Mouse (Mus musculus) liver, embryonic 13.5 days (tissue): ENCODE data around the gene Tnrc18. TPM values are rescaled to one million over a fixed set of nuclear protein-coding genes. Genes with fewer than 3 reads are reported as not detected.
A peak's percentile ranks its signal among the peaks of the same experiment; 100 is the strongest.

Source experiments
- ATAC-seq: fragments of 200-750 bp; cut with Nextera tagmentation; 2 replicates; pipeline ENCODE4 v1.8.0; 2017; ENCODE audit warnings: low read depth, mild to moderate bottlenecking, moderate number of reproducible peaks, moderate library complexity
- DNase-seq: peaks from one replicate; pipeline ENCODE4 v3.0.0; 2022
- H3K27ac ChIP-seq: fragments of 300-500 bp; sonication (generic); 2 replicates; pipeline ENCODE4 v1.5.1; 2015; ENCODE audit warnings: moderate library complexity, mild to moderate bottlenecking, inconsistent platforms
- H3K27me3 ChIP-seq: fragments of 300-500 bp; sonication (generic); 2 replicates; pipeline ENCODE4 v1.6.1; 2015; ENCODE audit warnings: mild to moderate bottlenecking, inconsistent platforms
- H3K36me3 ChIP-seq: fragments of 300-500 bp; sonication (generic); 2 replicates; pipeline ENCODE4 v1.6.1; 2015; ENCODE audit warnings: mild to moderate bottlenecking, inconsistent platforms
- H3K4me1 ChIP-seq: fragments of 300-500 bp; sonication (generic); replicated peaks from 2 replicates; pipeline ENCODE4 v1.6.1; 2015; ENCODE audit warnings: inconsistent platforms
- H3K4me2 ChIP-seq: fragments of 300-500 bp; sonication (generic); 2 replicates; pipeline ENCODE4 v1.6.1; 2015; ENCODE audit warnings: inconsistent platforms, mild to moderate bottlenecking, moderate library complexity
- H3K4me3 ChIP-seq: fragments of 300-500 bp; sonication (generic); replicated peaks from 2 replicates; pipeline ENCODE4 v1.5.1; 2015; ENCODE audit warnings: mild to moderate bottlenecking, inconsistent platforms
- H3K9ac ChIP-seq: fragments of 300-500 bp; sonication (generic); 2 replicates; pipeline ENCODE4 v1.6.1; 2015; ENCODE audit warnings: mild to moderate bottlenecking, inconsistent platforms
- H3K9me3 ChIP-seq: fragments of 300-500 bp; sonication (generic); replicated peaks from 2 replicates; pipeline ENCODE4 v1.6.1; 2016; ENCODE audit warnings: inconsistent platforms
- WGBS: fragments of 180-500 bp; shearing (Covaris S2); methylation state at CpG from one replicate; pipeline ENCODE4 v1.1.7; 2015; ENCODE audit not compliant: insufficient replicate concordance; 5-methylcytosine and 5-hydroxymethylcytosine counted together
- polyA plus RNA-seq: library from polyadenylated mRNA; unstranded; fragments of >200 nt; fragmentation: Nextera tagmentation; extraction: Ambion mirVana; gene quantifications from 2 replicates; pipeline ENCODE4 v1.2.1, GENCODE M21; 2015

The Tnrc18 gene
- polyA plus RNA-seq, 1 experiment from 2014 or later: 2.4 TPM

GRCm38 (mm10) chr5:142821974-142822285, 4.5 kb upstream of the Tnrc18 start:
- peak overlapping the region; percentile 68 for H3K4me2 ChIP-seq
- no peaks in the 10 kb centered on the region for H3K9me3 ChIP-seq
- DNase-seq (no peak), ATAC-seq (no peak; the same call in 1 of the 2 replicates)
- peaks cover 97% of the 10 kb centered on the region for H3K27me3 ChIP-seq
- H3K27ac ChIP-seq: peak overlapping the region; percentile 88
- H3K4me1 ChIP-seq: peaks cover 53% of the 10 kb centered on the region
- peak overlapping the region; percentile 70 for H3K9ac ChIP-seq
- H3K4me3 ChIP-seq: peak overlapping the region; percentile 64
- no peaks in the 10 kb centered on the region for H3K36me3 ChIP-seq
- under 1% methylated on average over 9 of the region's 9 CpGs for WGBS

GRCm38 (mm10) chr5:142821266-142821973, 4.0 kb upstream of the Tnrc18 start:
- no peak for DNase-seq
- H3K4me1 ChIP-seq: peaks cover 53% of the 10 kb centered on the region
- ATAC-seq: peak; percentile 30
- H3K4me2 ChIP-seq: peak overlapping the region; percentile 68
- no peaks in the 10 kb centered on the region for H3K9me3 ChIP-seq
- under 1% methylated on average over 36 of the region's 36 CpGs for WGBS
- H3K27me3 ChIP-seq: peaks cover 100% of the 10 kb centered on the region
- H3K9ac ChIP-seq: peak overlapping the region; percentile 70
- H3K36me3 ChIP-seq: no peaks in the 10 kb centered on the region
- H3K27ac ChIP-seq: peak overlapping the region; percentile 88
- peak overlapping the region; percentile 64 for H3K4me3 ChIP-seq

- no peaks in the 10 kb centered on the region for H3K9me3 ChIP-seq
- peak overlapping the region; percentile 64 for H3K4me3 ChIP-seq
- peak overlapping the region; percentile 68 for H3K4me2 ChIP-seq
- peaks cover 55% of the 10 kb centered on the region for H3K4me1 ChIP-seq
- no peak for DNase-seq
- no peaks in the 10 kb centered on the region for H3K36me3 ChIP-seq
- H3K9ac ChIP-seq: peak overlapping the region; percentile 70
- peaks cover 100% of the 10 kb centered on the region for H3K27me3 ChIP-seq
- under 1% methylated on average over 53 of the region's 53 CpGs for WGBS
- no peak for ATAC-seq
- H3K27ac ChIP-seq: peak overlapping the region; percentile 88
Observed at GRCm38 (mm10) chr5:142820276-142821265, 3.1 kb upstream of the Tnrc18 start.

- Histone ChIP-seq H3K9me3 (no peaks in the 10 kb centered on the region), H3K4me3 (peak overlapping the region; percentile 64), H3K9ac (peak overlapping the region; percentile 70), H3K27me3 (peaks cover 100% of the 10 kb centered on the region), H3K4me1 (peaks cover 58% of the 10 kb centered on the region), H3K4me2 (peak overlapping the region; percentile 68), H3K36me3 (no peaks in the 10 kb centered on the region), H3K27ac (peak overlapping the region; percentile 88)
- 2% methylated on average over 36 of the region's 36 CpGs for WGBS
- ATAC-seq (no peak), DNase-seq (no peak)
Observed at GRCm38 (mm10) chr5:142819385-142820275, 2.2 kb upstream of the Tnrc18 start.

GRCm38 (mm10) chr5:142818435-142819360, 1.2 kb upstream of the Tnrc18 start:
- Histone ChIP-seq H3K4me2 (peak overlapping the region; percentile 68), H3K4me1 (peaks cover 55% of the 10 kb centered on the region), H3K9ac (peak overlapping the region; percentile 70), H3K27me3 (peaks cover 100% of the 10 kb centered on the region), H3K27ac (peak overlapping the region; percentile 88), H3K36me3 (no peaks in the 10 kb centered on the region), H3K9me3 (no peaks in the 10 kb centered on the region), H3K4me3 (peak overlapping the region; percentile 64)
- under 1% methylated on average over 41 of the region's 43 CpGs for WGBS
- DNase-seq (no peak), ATAC-seq (no peak)

- no peak for ATAC-seq
- H3K4me2 ChIP-seq: peak overlapping the region; percentile 68
- peak overlapping the region; percentile 64 for H3K4me3 ChIP-seq
- DNase-seq: no peak
- H3K27ac ChIP-seq: peak overlapping the region; percentile 91
- peak overlapping the region; percentile 77 for H3K9ac ChIP-seq
- WGBS: under 1% methylated on average over 71 of the region's 71 CpGs
- peaks cover 56% of the 10 kb centered on the region for H3K4me1 ChIP-seq
- H3K27me3 ChIP-seq: peaks cover 100% of the 10 kb centered on the region
- no peaks in the 10 kb centered on the region for H3K36me3 ChIP-seq
- no peaks in the 10 kb centered on the region for H3K9me3 ChIP-seq
Observed at GRCm38 (mm10) chr5:142816811-142817523, 495 bp downstream of the Tnrc18 start.

GRCm38 (mm10) chr5:142816031-142816810, 1.2 kb downstream of the Tnrc18 start:
- Histone ChIP-seq H3K36me3 (no peaks in the 10 kb centered on the region), H3K4me3 (peak overlapping the region; percentile 64)
- WGBS: under 1% methylated on average over 39 of the region's 39 CpGs

GRCm38 (mm10) chr5:142815421-142816001, 2.0 kb downstream of the Tnrc18 start:
- Histone ChIP-seq H3K9ac (peak overlapping the region; percentile 77), H3K36me3 (no peaks in the 10 kb centered on the region), H3K9me3 (no peaks in the 10 kb centered on the region), H3K4me1 (peaks cover 63% of the 10 kb centered on the region), H3K27me3 (peaks cover 100% of the 10 kb centered on the region), H3K4me3 (peak overlapping the region; percentile 64), H3K27ac (peak overlapping the region; percentile 91), H3K4me2 (peak overlapping the region; percentile 68)
- no peak for ATAC-seq
- WGBS: under 1% methylated on average over 29 of the region's 30 CpGs
- DNase-seq: no peak

More at GRCm38 (mm10) chr5:142816031-142816810, 1.2 kb downstream of the Tnrc18 start:
- H3K4me2 ChIP-seq: peak overlapping the region; percentile 68
- ATAC-seq (no peak), DNase-seq (no peak)
- peaks cover 57% of the 10 kb centered on the region for H3K4me1 ChIP-seq
- H3K27ac ChIP-seq: peak overlapping the region; percentile 91
- H3K9ac ChIP-seq: peak overlapping the region; percentile 77
- peaks cover 100% of the 10 kb centered on the region for H3K27me3 ChIP-seq
- H3K9me3 ChIP-seq: no peaks in the 10 kb centered on the region
